Mouse (Mus musculus): ENCODE measurements around the gene Pkm. TPM values are rescaled to one million over a fixed set of nuclear protein-coding genes. Genes with fewer than 3 reads are reported as not detected.
A peak's percentile ranks its signal among the peaks of the same experiment; 100 is the strongest.

Gene Pkm
- 491 and 510 TPM in 2 replicates for polyA plus RNA-seq (2012; rRNA removed)

GRCm38 (mm10) chr9:59655958-59656634, at the start of gene Pkm:
Gene Pkm (plus strand): TSS chr9:59656368.
- Histone ChIP-seq H3K36me3 (ENCODE audit: control insufficient read depth, insufficient read depth, low read length) (no peaks in the 10 kb centered on the region), H3K4me1 (ENCODE audit: control insufficient read depth, insufficient read depth, low read length) (peaks cover 21% of the 10 kb centered on the region), H3K27ac (ENCODE audit: control insufficient read depth, insufficient read depth, low read depth, low read length) (peak within 1 kb of the TSS; percentile 98), H3K27me3 (ENCODE audit: control insufficient read depth, insufficient read depth, low read length) (no peaks in the 10 kb centered on the region), H3K4me3 (ENCODE audit: control insufficient read depth, low read depth, low read length) (peak within 1 kb of the TSS; percentile 100)
- TF ChIP-seq CTCF (IDR thresholded peaks at IDR 0.05; ENCODE audit: control insufficient read depth, insufficient read depth, insufficient replicate concordance, low read depth, low read length) (no peak), POLR2A (IDR thresholded peaks at IDR 0.05; ENCODE audit: control insufficient read depth, low read depth, low read length) (peak; percentile 96)

GRCm38 (mm10) chr9:59610950-59611349, 45.2 kb upstream of the Pkm start:
- Histone ChIP-seq H3K4me1 (ENCODE audit: control insufficient read depth, insufficient read depth, low read length) (no peaks in the 10 kb centered on the region), H3K4me3 (ENCODE audit: control insufficient read depth, low read depth, low read length) (no peak overlapping the region), H3K36me3 (ENCODE audit: control insufficient read depth, insufficient read depth, low read length) (no peaks in the 10 kb centered on the region), H3K27ac (ENCODE audit: control insufficient read depth, insufficient read depth, low read depth, low read length) (no peak overlapping the region), H3K27me3 (ENCODE audit: control insufficient read depth, insufficient read depth, low read length) (no peaks in the 10 kb centered on the region)
- TF ChIP-seq CTCF (IDR thresholded peaks at IDR 0.05; ENCODE audit: control insufficient read depth, insufficient read depth, insufficient replicate concordance, low read depth, low read length) (no peak), POLR2A (IDR thresholded peaks at IDR 0.05; ENCODE audit: control insufficient read depth, low read depth, low read length) (no peak)

- Histone ChIP-seq H3K36me3 (ENCODE audit: control insufficient read depth, insufficient read depth, low read length) (no peaks in the 10 kb centered on the region), H3K27me3 (ENCODE audit: control insufficient read depth, insufficient read depth, low read length) (no peaks in the 10 kb centered on the region), H3K4me3 (ENCODE audit: control insufficient read depth, low read depth, low read length) (no peak overlapping the region), H3K27ac (ENCODE audit: control insufficient read depth, insufficient read depth, low read depth, low read length) (no peak overlapping the region), H3K4me1 (ENCODE audit: control insufficient read depth, insufficient read depth, low read length) (no peaks in the 10 kb centered on the region; the same call in 1 of the 2 replicates)
- no peak for TF ChIP-seq POLR2A (IDR thresholded peaks at IDR 0.05; ENCODE audit: control insufficient read depth, low read depth, low read length)
- no peak for TF ChIP-seq CTCF (IDR thresholded peaks at IDR 0.05; ENCODE audit: control insufficient read depth, insufficient read depth, insufficient replicate concordance, low read depth, low read length)
Measured at GRCm38 (mm10) chr9:59615797-59616196, 40.4 kb upstream of the Pkm start.

- no peaks in the 10 kb centered on the region for H3K27me3 ChIP-seq (ENCODE audit: control insufficient read depth, insufficient read depth, low read length)
- H3K36me3 ChIP-seq (ENCODE audit: control insufficient read depth, insufficient read depth, low read length) = no peaks in the 10 kb centered on the region
- H3K27ac ChIP-seq (ENCODE audit: control insufficient read depth, insufficient read depth, low read depth, low read length) = peak within 1 kb of the TSS; percentile 88
- H3K4me3 ChIP-seq (ENCODE audit: control insufficient read depth, low read depth, low read length) = peak within 1 kb of the TSS; percentile 80
- TF ChIP-seq CTCF (IDR thresholded peaks at IDR 0.05; ENCODE audit: control insufficient read depth, insufficient read depth, insufficient replicate concordance, low read depth, low read length) = no peak
- TF ChIP-seq POLR2A (IDR thresholded peaks at IDR 0.05; ENCODE audit: control insufficient read depth, low read depth, low read length) = peak; percentile 83; the same call in 1 of the 2 replicates
- no peaks in the 10 kb centered on the region; the same call in 1 of the 2 replicates for H3K4me1 ChIP-seq (ENCODE audit: control insufficient read depth, insufficient read depth, low read length)
Measured at GRCm38 (mm10) chr9:59616622-59617306, 39.4 kb upstream of the Pkm start, which contains the start of gene Parp6. Gene Parp6 (plus strand): TSS chr9:59617284.

GRCm38 (mm10) chr9:59617307-59617973, 38.7 kb upstream of the Pkm start:
- TF ChIP-seq POLR2A (IDR thresholded peaks at IDR 0.05; ENCODE audit: control insufficient read depth, low read depth, low read length) (peak; percentile 44), CTCF (IDR thresholded peaks at IDR 0.05; ENCODE audit: control insufficient read depth, insufficient read depth, insufficient replicate concordance, low read depth, low read length) (no peak)
- Histone ChIP-seq H3K27me3 (ENCODE audit: control insufficient read depth, insufficient read depth, low read length) (no peaks in the 10 kb centered on the region), H3K27ac (ENCODE audit: control insufficient read depth, insufficient read depth, low read depth, low read length) (peak overlapping the region; percentile 88)

GRCm38 (mm10) chr9:59638372-59638771, 17.8 kb upstream of the Pkm start:
- Histone ChIP-seq H3K4me3 (ENCODE audit: control insufficient read depth, low read depth, low read length) (no peak overlapping the region), H3K36me3 (ENCODE audit: control insufficient read depth, insufficient read depth, low read length) (peaks cover 4% of the 10 kb centered on the region)
- no peak for TF ChIP-seq POLR2A (IDR thresholded peaks at IDR 0.05; ENCODE audit: control insufficient read depth, low read depth, low read length)
- TF ChIP-seq CTCF (IDR thresholded peaks at IDR 0.05; ENCODE audit: control insufficient read depth, insufficient read depth, insufficient replicate concordance, low read depth, low read length) = no peak

More at GRCm38 (mm10) chr9:59617307-59617973, 38.7 kb upstream of the Pkm start:
- H3K4me3 ChIP-seq (ENCODE audit: control insufficient read depth, low read depth, low read length) = peak overlapping the region; percentile 80
- no peaks in the 10 kb centered on the region; the same call in 1 of the 2 replicates for H3K4me1 ChIP-seq (ENCODE audit: control insufficient read depth, insufficient read depth, low read length)
- H3K36me3 ChIP-seq (ENCODE audit: control insufficient read depth, insufficient read depth, low read length) = no peaks in the 10 kb centered on the region

GRCm38 (mm10) chr9:59639936-59640335, 16.2 kb upstream of the Pkm start:
- Histone ChIP-seq H3K4me3 (ENCODE audit: control insufficient read depth, low read depth, low read length) (no peak overlapping the region), H3K4me1 (ENCODE audit: control insufficient read depth, insufficient read depth, low read length) (no peaks in the 10 kb centered on the region), H3K27me3 (ENCODE audit: control insufficient read depth, insufficient read depth, low read length) (no peaks in the 10 kb centered on the region), H3K27ac (ENCODE audit: control insufficient read depth, insufficient read depth, low read depth, low read length) (no peak overlapping the region), H3K36me3 (ENCODE audit: control insufficient read depth, insufficient read depth, low read length) (peaks cover 3% of the 10 kb centered on the region)
- no peak for TF ChIP-seq CTCF (IDR thresholded peaks at IDR 0.05; ENCODE audit: control insufficient read depth, insufficient read depth, insufficient replicate concordance, low read depth, low read length)
- TF ChIP-seq POLR2A (IDR thresholded peaks at IDR 0.05; ENCODE audit: control insufficient read depth, low read depth, low read length) = no peak

More at GRCm38 (mm10) chr9:59638372-59638771, 17.8 kb upstream of the Pkm start:
- no peak overlapping the region for H3K27ac ChIP-seq (ENCODE audit: control insufficient read depth, insufficient read depth, low read depth, low read length)
- no peaks in the 10 kb centered on the region for H3K4me1 ChIP-seq (ENCODE audit: control insufficient read depth, insufficient read depth, low read length)
- no peaks in the 10 kb centered on the region for H3K27me3 ChIP-seq (ENCODE audit: control insufficient read depth, insufficient read depth, low read length)

Data from testis, adult 2 months (tissue).